Mouse (Mus musculus) c-Kit-positive CD71-positive TER-119-positive erythroid progenitor cells, embryonic 14.5 days (primary cell): ENCODE results near the gene Mindy4b-ps.
A peak's percentile ranks its signal among the peaks of the same experiment; 100 is the strongest.

Source experiments
- DNase-seq: peaks from one replicate; pipeline ENCODE4 v3.0.0-alpha.2; 2013; ENCODE audit warnings: low spot score

Mindy4b-ps gene

DNA sequence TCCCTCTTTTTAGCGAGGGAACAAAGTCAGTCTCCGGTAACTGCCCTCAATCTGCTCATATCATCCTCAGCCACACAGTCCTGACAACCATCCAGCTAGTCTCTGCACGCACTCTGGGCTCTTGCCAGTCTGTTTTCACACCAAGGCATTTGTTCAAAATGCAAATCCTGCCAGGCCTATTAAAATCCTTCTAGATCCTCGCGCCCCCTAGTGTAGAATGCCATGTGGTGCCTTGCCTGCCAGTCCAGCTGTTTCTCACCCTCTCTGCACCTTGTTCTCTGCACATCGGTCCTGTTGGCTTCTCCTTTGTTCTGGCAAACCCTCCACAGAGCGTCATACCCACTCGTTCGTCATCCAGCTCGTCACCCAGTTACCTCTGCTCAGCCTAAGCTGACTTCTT is 36.2 kb downstream of the Mindy4b-ps start:
- DNase-seq: peak; percentile 14

DNA sequence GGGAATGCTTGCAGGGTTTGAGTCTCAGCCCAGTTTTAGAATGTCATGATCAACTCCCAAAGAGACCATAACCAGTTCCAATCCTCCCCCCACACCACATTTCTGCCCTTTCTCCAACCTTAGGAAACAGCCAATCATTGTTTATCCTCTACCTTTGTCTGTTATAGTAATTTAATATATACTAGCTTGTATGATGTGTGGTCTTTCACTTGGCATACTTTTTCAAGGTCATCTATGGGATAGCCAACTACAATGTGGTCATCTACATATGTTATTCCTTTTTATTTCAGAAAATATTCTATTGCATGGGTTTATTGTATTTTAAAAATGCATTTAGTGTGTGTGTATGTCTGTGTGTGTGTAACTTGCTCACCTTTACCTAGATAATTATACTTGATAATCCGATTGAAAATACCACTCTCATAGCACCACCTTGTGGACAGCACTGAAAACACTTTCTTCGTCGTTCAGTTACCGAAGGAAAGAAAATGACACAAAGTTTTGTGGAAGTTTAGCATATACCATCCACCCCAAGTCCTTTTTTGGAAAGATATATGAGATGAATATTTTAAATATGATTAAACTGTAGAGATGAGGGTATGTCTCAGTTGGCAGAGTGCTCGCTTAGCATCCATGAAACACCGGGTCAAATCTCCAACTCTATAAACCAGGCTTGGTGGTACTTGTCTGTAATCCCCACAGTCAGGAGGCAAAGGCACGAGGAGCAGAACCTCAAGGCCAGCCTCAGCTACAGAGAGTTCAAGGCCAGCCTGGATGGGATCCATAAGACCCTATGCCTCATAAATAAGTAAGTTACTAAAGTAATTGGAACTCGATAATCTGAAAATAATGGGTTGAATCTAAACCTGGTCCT is 37.7 kb downstream of the Mindy4b-ps start:
- DNase-seq: no peak

DNA sequence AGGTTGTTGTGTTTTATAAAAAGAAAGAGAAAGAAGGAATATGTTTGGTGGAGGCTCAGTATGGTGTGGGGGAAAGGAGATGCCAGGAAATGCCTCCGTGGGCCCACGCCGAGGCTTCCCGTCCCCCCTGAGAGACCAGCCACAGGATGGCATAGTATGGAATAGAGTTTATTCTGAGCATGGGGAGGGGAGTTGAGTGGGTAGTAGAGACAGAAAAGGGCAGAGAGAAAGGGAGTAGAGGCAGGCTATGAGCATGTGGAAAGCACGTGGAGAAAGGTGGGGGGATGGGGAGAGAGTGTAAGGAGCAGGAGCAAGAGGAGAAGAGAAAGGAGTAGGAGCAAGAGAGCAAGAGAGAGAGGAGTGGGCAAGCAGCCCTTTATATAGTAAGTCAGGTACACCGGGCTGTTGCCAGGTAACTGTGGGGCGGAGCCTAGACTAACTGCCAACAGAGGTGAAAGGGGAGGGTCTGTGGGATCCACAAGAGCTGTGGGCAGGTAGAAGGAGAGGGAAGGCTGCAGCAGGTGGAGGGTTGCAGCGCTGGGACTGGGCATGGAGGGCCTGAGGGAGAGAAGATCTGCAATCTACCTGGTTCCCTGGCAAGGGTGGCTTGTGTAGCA is 38.4 kb downstream of the Mindy4b-ps start:
- no peak for DNase-seq

DNA sequence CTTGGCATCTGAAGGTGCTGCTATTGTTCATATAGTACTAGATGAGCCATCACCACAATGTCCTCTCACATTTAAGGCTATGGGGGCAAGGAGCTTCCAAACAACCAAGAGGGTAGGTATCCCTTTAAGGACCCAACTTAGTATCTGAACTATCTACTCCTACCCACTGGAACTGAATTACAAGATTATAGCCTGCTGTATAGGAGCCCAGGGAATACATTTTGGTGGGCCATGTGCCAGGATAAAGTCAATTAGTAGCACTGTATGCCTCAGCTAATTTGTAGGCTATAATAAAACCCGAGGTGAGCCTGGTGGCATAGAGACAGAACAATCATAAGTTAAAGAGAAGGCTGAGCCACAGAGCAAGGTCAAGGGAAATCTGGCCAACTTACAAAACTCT is 65.7 kb downstream of the Mindy4b-ps start:
- DNase-seq: no peak

DNA sequence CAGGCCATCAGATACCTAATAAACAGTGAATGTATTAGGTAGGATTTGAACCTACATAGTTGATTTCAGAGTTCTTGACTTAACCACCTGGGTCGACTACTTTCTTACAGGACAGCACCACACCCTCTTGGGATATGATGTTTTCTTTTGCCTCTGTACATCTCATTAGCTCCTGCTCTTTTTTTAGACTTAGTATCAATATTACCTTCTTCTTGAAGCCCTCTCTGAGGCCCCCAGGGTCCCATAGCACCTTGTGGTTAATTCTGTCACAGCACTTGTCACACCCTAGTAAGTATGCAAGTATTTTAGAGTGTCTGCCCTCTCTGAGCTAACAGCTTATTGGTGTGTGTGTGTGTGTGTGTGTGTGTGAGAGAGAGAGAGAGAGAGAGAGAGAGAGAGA is 66.3 kb downstream of the Mindy4b-ps start:
- no peak for DNase-seq

DNA sequence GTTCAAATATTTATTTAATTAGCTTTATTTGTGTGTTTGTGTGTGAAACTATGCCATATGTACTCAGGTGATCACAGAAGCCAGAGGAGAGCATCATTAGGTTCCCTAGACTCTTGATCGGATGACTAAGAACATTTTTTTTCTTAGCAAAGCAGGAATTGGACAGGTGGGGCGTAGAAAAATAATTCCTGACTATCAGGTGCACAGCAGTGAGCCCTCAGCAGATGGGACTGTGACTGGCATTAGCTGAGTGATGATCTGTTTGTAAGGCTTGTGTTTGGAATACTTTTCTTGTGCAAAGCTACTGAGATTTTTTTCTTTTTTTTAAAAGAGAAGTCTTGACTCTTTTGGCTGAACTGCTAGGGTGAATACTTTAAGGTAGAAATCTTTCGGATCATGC is 67.8 kb downstream of the Mindy4b-ps start:
- no peak for DNase-seq

DNA sequence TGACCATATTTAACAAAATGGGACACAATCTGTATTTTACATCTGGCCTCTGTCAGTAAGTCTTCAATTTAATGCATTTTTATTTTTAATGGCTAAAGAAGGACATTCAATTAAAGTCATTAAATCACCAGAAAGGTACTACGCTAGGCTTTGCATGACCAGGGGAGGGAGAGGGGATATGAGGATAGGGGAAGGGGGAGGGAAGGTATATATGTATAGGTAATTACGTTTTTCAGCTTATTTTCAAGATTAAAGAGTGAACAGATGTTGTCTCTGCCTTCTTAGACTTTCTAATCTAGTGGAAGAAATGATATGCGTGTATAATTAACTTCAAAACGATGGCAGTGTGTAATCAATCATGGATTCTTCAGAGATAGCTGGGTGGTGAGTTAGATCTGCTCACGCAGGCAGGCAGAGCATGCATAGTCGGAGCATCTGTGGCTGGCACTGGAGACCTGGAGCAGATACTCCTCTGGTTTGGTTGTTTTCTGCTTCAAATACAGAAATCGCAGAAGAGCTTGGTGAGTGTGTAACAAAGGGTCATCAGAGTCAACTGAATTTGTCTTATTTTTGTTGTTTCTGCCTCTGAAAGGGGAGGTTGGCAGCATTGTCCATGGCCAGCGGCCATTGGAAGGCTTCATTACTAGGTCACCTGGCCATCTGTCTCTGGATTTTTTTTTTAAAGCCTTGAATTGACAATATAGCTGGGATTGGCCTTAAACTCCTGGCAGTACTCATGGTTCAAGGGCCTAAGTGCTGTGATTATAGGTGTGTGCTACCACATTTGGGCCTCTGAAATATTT is 70.1 kb downstream of the Mindy4b-ps start:
- no peak for DNase-seq

DNA sequence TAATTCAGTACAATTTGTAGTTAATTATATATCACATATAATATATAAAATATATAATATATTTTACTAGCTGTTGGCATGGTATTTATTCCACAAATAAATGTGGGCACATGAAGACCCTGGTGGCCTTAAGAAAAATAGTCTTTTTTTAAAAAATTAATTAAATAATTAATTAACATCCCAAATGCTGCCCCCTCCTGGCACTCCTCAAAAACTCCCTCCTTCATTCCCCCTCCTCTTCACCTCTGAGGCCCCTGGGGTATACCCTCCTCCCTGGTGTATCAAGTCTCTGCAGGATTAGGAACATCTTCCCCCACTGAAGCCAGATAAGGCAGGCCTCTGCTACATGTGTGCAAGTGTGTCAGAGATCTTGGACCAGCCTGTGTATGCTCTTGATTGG is 73.4 kb downstream of the Mindy4b-ps start:
- DNase-seq: no peak

DNA sequence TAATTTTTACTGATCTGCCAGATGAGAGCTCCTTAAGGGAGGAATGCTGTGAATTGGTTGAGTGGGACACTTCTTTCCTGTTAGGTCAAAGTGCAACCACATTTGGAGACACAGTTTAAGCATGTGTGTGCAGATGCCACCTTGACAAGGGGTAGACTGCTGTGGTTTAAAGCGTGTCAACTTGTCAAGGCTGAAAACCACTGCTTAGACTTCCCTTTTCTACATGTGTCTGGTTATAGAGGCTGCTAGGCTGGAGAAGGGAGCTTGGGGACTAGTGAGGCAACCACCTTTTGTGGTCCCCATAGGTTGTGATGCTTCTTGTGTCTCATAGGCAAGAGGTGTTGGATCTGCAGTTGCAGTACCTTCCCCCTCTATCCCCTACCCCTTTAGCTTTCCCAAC is 74.2 kb downstream of the Mindy4b-ps start:
- no peak for DNase-seq

DNA sequence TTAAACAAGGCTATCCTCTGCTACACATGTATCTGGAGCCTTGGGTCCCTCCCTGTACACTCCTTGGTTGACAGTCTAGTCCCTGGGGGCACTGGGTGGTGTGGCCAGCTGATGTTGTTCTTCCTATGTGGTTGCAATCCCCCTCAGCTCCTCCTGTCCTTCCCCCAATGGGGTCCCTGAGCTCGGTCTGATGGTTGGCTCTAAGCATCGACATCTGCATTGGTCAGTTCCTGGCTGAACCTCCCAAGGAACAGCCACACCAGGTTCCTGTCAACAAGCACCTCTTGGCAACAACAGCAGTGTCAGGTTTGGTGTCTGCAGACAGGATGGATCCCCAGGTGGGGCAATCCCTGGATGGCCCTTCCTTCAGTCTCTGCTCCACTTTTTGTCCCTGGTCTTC is 82.6 kb downstream of the Mindy4b-ps start:
- DNase-seq: no peak
